Mouse (Mus musculus) thymus, adult 2 months (tissue): ENCODE measurements around the gene Robo1. TPM values are rescaled to one million over a fixed set of nuclear protein-coding genes. Genes with fewer than 3 reads are reported as not detected.

Experiments
- DNase-seq: peaks from one replicate; pipeline ENCODE4 v3.0.0; 2021
- H3K27ac ChIP-seq: fragments of 200-500 bp; 2 replicates; pipeline ENCODE4 v1.5.1; 2012; ENCODE audit warnings: low read length, control low read depth; ENCODE audit not compliant: control insufficient read depth, insufficient read depth
- H3K27me3 ChIP-seq: fragments of 200-500 bp; 2 replicates; pipeline ENCODE4 v1.6.1; 2012; ENCODE audit warnings: mild to moderate bottlenecking, low read length, moderate library complexity, mixed read lengths; ENCODE audit not compliant: control insufficient read depth, insufficient read depth
- H3K36me3 ChIP-seq: fragments of 200-500 bp; 2 replicates; pipeline ENCODE4 v1.6.1; 2012; ENCODE audit warnings: mild to moderate bottlenecking, low read length, moderate library complexity; ENCODE audit not compliant: control insufficient read depth, insufficient read depth
- H3K4me1 ChIP-seq: fragments of 200-500 bp; replicated peaks from 2 replicates; pipeline ENCODE4 v1.6.1; 2012; ENCODE audit warnings: low read length; ENCODE audit not compliant: control insufficient read depth, insufficient read depth
- H3K4me3 ChIP-seq: fragments of 200-500 bp; 2 replicates; pipeline ENCODE4 v1.5.1; 2012; ENCODE audit warnings: mild to moderate bottlenecking, low read length, control low read depth, moderate library complexity; ENCODE audit not compliant: control insufficient read depth, insufficient read depth
- CTCF ChIP-seq: fragments of 200-500 bp; IDR thresholded peaks from 2 replicates; pipeline ENCODE4 v1.5.1; 2012; ENCODE audit warnings: mild to moderate bottlenecking, control low read depth, low read length, moderate library complexity, borderline replicate concordance; ENCODE audit not compliant: control insufficient read depth, poor library complexity, insufficient read depth; ENCODE audit errors: extremely low read depth
- POLR2A ChIP-seq: fragments of 200-500 bp; IDR thresholded peaks from 2 replicates; pipeline ENCODE4 v1.6.1; 2012; ENCODE audit warnings: mild to moderate bottlenecking, low read length, control low read depth, moderate library complexity; ENCODE audit not compliant: control insufficient read depth, poor library complexity, insufficient read depth; ENCODE audit errors: extremely low read depth
- WGBS: fragments of 180-500 bp; shearing (Covaris S2); methylation state at CpG from one replicate; pipeline ENCODE4 v1.1.7; 2018; 5-methylcytosine and 5-hydroxymethylcytosine counted together
- polyA plus RNA-seq: library from polyadenylated mRNA; depleted of rRNA; stranded (reverse); fragments of >200 nt; gene quantifications from 2 replicates; pipeline ENCODE4 v1.2.3, GENCODE M21; 2012

Gene Robo1
- polyA plus RNA-seq, 1 experiment: 5.8 TPM

GRCm38 (mm10) chr16:72940786-72941185 is 632.7 kb downstream of the Robo1 start:
- no peaks in the 10 kb centered on the region for H3K27me3 ChIP-seq
- TF ChIP-seq POLR2A (no peak), CTCF (no peak)
- H3K27ac ChIP-seq: no peak overlapping the region
- no peaks in the 10 kb centered on the region for H3K4me1 ChIP-seq
- DNase-seq: no peak
- H3K36me3 ChIP-seq: no peaks in the 10 kb centered on the region
- H3K4me3 ChIP-seq: no peak overlapping the region
- 93% methylated on average over 8 of the region's 8 CpGs for WGBS

GRCm38 (mm10) chr16:72944403-72944802 is 636.3 kb downstream of the Robo1 start:
- H3K4me1 ChIP-seq: no peaks in the 10 kb centered on the region
- no peak for DNase-seq
- H3K36me3 ChIP-seq: no peaks in the 10 kb centered on the region
- no peak for TF ChIP-seq CTCF
- TF ChIP-seq POLR2A: no peak
- H3K27me3 ChIP-seq: no peaks in the 10 kb centered on the region
- WGBS: 96% methylated on average over 4 of the region's 4 CpGs
- H3K27ac ChIP-seq: no peak overlapping the region
- H3K4me3 ChIP-seq: no peak overlapping the region

- WGBS: 95% methylated on average over 6 of the region's 6 CpGs
- H3K27me3 ChIP-seq: no peaks in the 10 kb centered on the region
- DNase-seq: no peak
- no peaks in the 10 kb centered on the region for H3K36me3 ChIP-seq
- H3K27ac ChIP-seq: no peak overlapping the region
- no peak for TF ChIP-seq CTCF
- TF ChIP-seq POLR2A: no peak
- no peak overlapping the region for H3K4me3 ChIP-seq
- no peaks in the 10 kb centered on the region for H3K4me1 ChIP-seq
Measured at GRCm38 (mm10) chr16:72951969-72952368, 643.9 kb downstream of the Robo1 start.

- Histone ChIP-seq H3K4me3 (no peak overlapping the region), H3K27me3 (no peaks in the 10 kb centered on the region), H3K4me1 (no peaks in the 10 kb centered on the region), H3K36me3 (no peaks in the 10 kb centered on the region), H3K27ac (no peak overlapping the region)
- WGBS: 93% methylated on average over 11 of the region's 11 CpGs
- TF ChIP-seq CTCF: no peak
- TF ChIP-seq POLR2A: no peak
- no peak for DNase-seq
Measured at GRCm38 (mm10) chr16:72959018-72959702, 651.1 kb downstream of the Robo1 start.

- no peak overlapping the region for H3K4me3 ChIP-seq
- no peak for TF ChIP-seq POLR2A
- no peak for TF ChIP-seq CTCF
- DNase-seq: no peak
- H3K4me1 ChIP-seq: no peaks in the 10 kb centered on the region
- H3K36me3 ChIP-seq: no peaks in the 10 kb centered on the region
- no peaks in the 10 kb centered on the region for H3K27me3 ChIP-seq
- H3K27ac ChIP-seq: no peak overlapping the region
- 94% methylated on average over 6 of the region's 6 CpGs for WGBS
Measured at GRCm38 (mm10) chr16:72959823-72960222, 651.7 kb downstream of the Robo1 start.

- WGBS: 95% methylated on average over 3 of the region's 3 CpGs
- TF ChIP-seq CTCF (no peak), POLR2A (no peak)
- H3K27ac ChIP-seq: no peak overlapping the region
- no peaks in the 10 kb centered on the region for H3K4me1 ChIP-seq
- no peak for DNase-seq
- H3K4me3 ChIP-seq: no peak overlapping the region
- H3K27me3 ChIP-seq: no peaks in the 10 kb centered on the region
- no peaks in the 10 kb centered on the region for H3K36me3 ChIP-seq
Measured at GRCm38 (mm10) chr16:72963782-72964181, 655.7 kb downstream of the Robo1 start.

- Histone ChIP-seq H3K27me3 (no peaks in the 10 kb centered on the region), H3K27ac (no peak overlapping the region), H3K4me3 (no peak overlapping the region), H3K36me3 (no peaks in the 10 kb centered on the region), H3K4me1 (no peaks in the 10 kb centered on the region)
- DNase-seq: no peak
- TF ChIP-seq POLR2A (no peak), CTCF (no peak)
- WGBS: 88% methylated on average over 7 of the region's 7 CpGs
Measured at GRCm38 (mm10) chr16:72967509-72967908, 659.4 kb downstream of the Robo1 start.
